Mouse (Mus musculus) kidney, postnatal 0 days (tissue): Measurements from ENCODE around the gene Mkln1. TPM values are rescaled to one million over a fixed set of nuclear protein-coding genes. Genes with fewer than 3 reads are reported as not detected.

Source experiments
- ATAC-seq: fragments of 200-750 bp; cut with Nextera tagmentation; replicated peaks from 2 replicates; pipeline ENCODE4 v1.8.0; 2017; ENCODE audit warnings: low read depth, moderate number of reproducible peaks, moderate TSS enrichment, moderate library complexity; ENCODE audit not compliant: low FRiP score
- DNase-seq: peaks from one replicate; pipeline ENCODE4 v3.0.0-alpha.2; 2016; ENCODE audit warnings: low spot score
- H3K27ac ChIP-seq: fragments of 300-500 bp; sonication (generic); 2 replicates; pipeline ENCODE4 v1.5.1; 2014; ENCODE audit warnings: mild to moderate bottlenecking
- H3K27me3 ChIP-seq: fragments of 300-500 bp; sonication (generic); 2 replicates; pipeline ENCODE4 v1.6.1; 2014; ENCODE audit warnings: low read length, mixed read lengths; ENCODE audit not compliant: insufficient read depth
- H3K36me3 ChIP-seq: fragments of 300-500 bp; sonication (generic); 2 replicates; pipeline ENCODE4 v1.6.1; 2014; ENCODE audit warnings: low read length, mixed read lengths; ENCODE audit not compliant: insufficient read depth
- H3K4me1 ChIP-seq: fragments of 300-500 bp; sonication (generic); replicated peaks from 2 replicates; pipeline ENCODE4 v1.6.1; 2014; ENCODE audit warnings: antibody characterized with exemption, low read length, mixed read lengths; ENCODE audit not compliant: insufficient read depth
- H3K4me2 ChIP-seq: fragments of 300-500 bp; sonication (generic); 2 replicates; pipeline ENCODE4 v1.6.1; 2014; ENCODE audit warnings: mild to moderate bottlenecking, low read length, moderate library complexity, mixed read lengths
- H3K4me3 ChIP-seq: fragments of 300-500 bp; sonication (generic); replicated peaks from 2 replicates; pipeline ENCODE4 v1.5.1; 2014; ENCODE audit warnings: low read depth, low read length
- H3K9ac ChIP-seq: fragments of 300-500 bp; sonication (generic); 2 replicates; pipeline ENCODE4 v1.6.1; 2014; ENCODE audit warnings: low read depth, low read length
- H3K9me3 ChIP-seq: fragments of 300-500 bp; sonication (generic); replicated peaks from 2 replicates; pipeline ENCODE4 v1.6.1; 2016; ENCODE audit warnings: low read length, inconsistent platforms, mixed read lengths
- CTCF ChIP-seq: IDR thresholded peaks from 2 replicates; pipeline ENCODE4 v1.5.1; 2016; ENCODE audit warnings: antibody characterized with exemption, low read depth, mild to moderate bottlenecking, moderate library complexity
- WGBS: fragments of 180-500 bp; shearing (Covaris S2); extraction: QIAGEN DNeasy Blood & Tissue Kit; methylation state at CpG from one replicate; pipeline ENCODE4 v1.1.7; 2014; 5-methylcytosine and 5-hydroxymethylcytosine counted together
- polyA plus RNA-seq: library from polyadenylated mRNA; unstranded; fragments of >200 nt; fragmentation: Nextera tagmentation; extraction: Ambion mirVana; gene quantifications from 2 replicates; pipeline ENCODE4 v1.2.1, GENCODE M21; 2015

The Mkln1 gene
- polyA plus RNA-seq, 1 experiment from 2014 or later, result 159 TPM

- Histone ChIP-seq H3K4me2 (no peak overlapping the region), H3K9ac (no peak overlapping the region), H3K27ac (peak overlapping the region; percentile 21), H3K9me3 (no peaks in the 10 kb centered on the region), H3K4me1 (no peaks in the 10 kb centered on the region), H3K4me3 (no peak overlapping the region), H3K36me3 (no peaks in the 10 kb centered on the region), H3K27me3 (no peaks in the 10 kb centered on the region)
- WGBS, result 42% methylated on average over 9 of the region's 9 CpGs
- DNase-seq (peak; percentile 75), ATAC-seq (peak; percentile 38)
- no peak for TF ChIP-seq CTCF
Observed at GRCm38 (mm10) chr6:31517681-31518337, 119.3 kb downstream of the Mkln1 start.

GRCm38 (mm10) chr6:31518338-31518698 is 119.8 kb downstream of the Mkln1 start:
- Histone ChIP-seq H3K4me2 (no peak overlapping the region), H3K27ac (peak overlapping the region; percentile 21; the same call in 1 of the 2 replicates), H3K4me1 (no peaks in the 10 kb centered on the region), H3K27me3 (no peaks in the 10 kb centered on the region), H3K4me3 (no peak overlapping the region), H3K36me3 (no peaks in the 10 kb centered on the region), H3K9ac (no peak overlapping the region), H3K9me3 (no peaks in the 10 kb centered on the region)
- TF ChIP-seq CTCF, result no peak
- ATAC-seq, result no peak
- DNase-seq, result peak; percentile 27
- 56% methylated on average over 2 of the region's 2 CpGs for WGBS

- H3K4me1 ChIP-seq, result no peaks in the 10 kb centered on the region
- peak; percentile 43 for DNase-seq
- no peak overlapping the region for H3K9ac ChIP-seq
- TF ChIP-seq CTCF, result peak; percentile 69
- no peak overlapping the region for H3K27ac ChIP-seq
- no peaks in the 10 kb centered on the region for H3K36me3 ChIP-seq
- H3K9me3 ChIP-seq, result no peaks in the 10 kb centered on the region
- no peak overlapping the region for H3K4me2 ChIP-seq
- no peak for ATAC-seq
- WGBS, result 75% methylated on average over 8 of the region's 8 CpGs
- no peaks in the 10 kb centered on the region for H3K27me3 ChIP-seq
- H3K4me3 ChIP-seq, result no peak overlapping the region
Observed at GRCm38 (mm10) chr6:31519001-31519471, 120.5 kb downstream of the Mkln1 start.

- no peaks in the 10 kb centered on the region for H3K4me1 ChIP-seq
- H3K9ac ChIP-seq, result no peak overlapping the region
- no peaks in the 10 kb centered on the region for H3K27me3 ChIP-seq
- H3K4me3 ChIP-seq, result no peak overlapping the region
- DNase-seq (no peak), ATAC-seq (no peak)
- WGBS, result 44% methylated on average over 7 of the region's 7 CpGs
- no peak overlapping the region for H3K27ac ChIP-seq
- H3K9me3 ChIP-seq, result no peaks in the 10 kb centered on the region
- no peak overlapping the region for H3K4me2 ChIP-seq
- peaks cover 4% of the 10 kb centered on the region; the same call in 1 of the 2 replicates for H3K36me3 ChIP-seq
- TF ChIP-seq CTCF, result no peak
Observed at GRCm38 (mm10) chr6:31520486-31521215, 122.1 kb downstream of the Mkln1 start.

- Histone ChIP-seq H3K27ac (no peak overlapping the region), H3K27me3 (no peaks in the 10 kb centered on the region), H3K9ac (no peak overlapping the region), H3K36me3 (peaks cover 4% of the 10 kb centered on the region; the same call in 1 of the 2 replicates), H3K4me1 (no peaks in the 10 kb centered on the region), H3K9me3 (no peaks in the 10 kb centered on the region), H3K4me2 (no peak overlapping the region), H3K4me3 (no peak overlapping the region)
- ATAC-seq (no peak), DNase-seq (no peak)
- TF ChIP-seq CTCF, result no peak
- WGBS, result 77% methylated on average over 8 of the region's 8 CpGs
Observed at GRCm38 (mm10) chr6:31521491-31522355, 123.2 kb downstream of the Mkln1 start.

GRCm38 (mm10) chr6:31522478-31522877 is 123.9 kb downstream of the Mkln1 start:
- H3K9ac ChIP-seq, result no peak overlapping the region
- no peak overlapping the region for H3K27ac ChIP-seq
- WGBS, result 79% methylated on average over 4 of the region's 4 CpGs
- ATAC-seq (no peak), DNase-seq (no peak)
- no peak overlapping the region for H3K4me3 ChIP-seq
- H3K36me3 ChIP-seq, result peaks cover 4% of the 10 kb centered on the region; the same call in 1 of the 2 replicates
- no peak overlapping the region for H3K4me2 ChIP-seq
- no peak for TF ChIP-seq CTCF
- no peaks in the 10 kb centered on the region for H3K27me3 ChIP-seq
- no peaks in the 10 kb centered on the region for H3K9me3 ChIP-seq
- H3K4me1 ChIP-seq, result no peaks in the 10 kb centered on the region
